Mouse (Mus musculus): ENCODE data around the gene Fam135a. TPM values are rescaled to one million over a fixed set of nuclear protein-coding genes. Genes with fewer than 3 reads are reported as not detected.

Gene Fam135a
- 7.3 and 7.6 TPM in 2 replicates for polyA plus RNA-seq (2021; fragmentation: Nextera tagmentation)
- long read RNA-seq, experiment 1, full-length matches to known transcripts = 7 of 57 reads
- long read RNA-seq, experiment 1, partial matches to known transcripts = 27 of 57 reads
- long read RNA-seq, experiment 1, other reads (novel, unspliced or antisense) = 23 of 57 reads
- long read RNA-seq, experiment 2, partial matches to known transcripts = 7 of 8 reads
- long read RNA-seq, experiment 2, other reads (novel, unspliced or antisense) = 1 of 8 reads

GRCm38 (mm10) chr1:24099926-24100869, at the start of gene Fam135a:
TSS of gene Fam135a (minus strand) at chr1:24100341.

GRCm38 (mm10) chr1:24005070-24005804, 94.9 kb downstream of the Fam135a start, which contains the start of gene Sdhaf4:
TSS of gene Sdhaf4 (minus strand) at chr1:24005656.

Other genes with a start within 250 kb of the Fam135a start
- gene Smap1, start 178.0 kb downstream of the Fam135a start, polyA plus RNA-seq (2021; fragmentation: Nextera tagmentation) = 21.5 and 139 TPM in 2 replicates
- gene Sdhaf4, start 94.7 kb downstream of the Fam135a start, polyA plus RNA-seq (2021; fragmentation: Nextera tagmentation) = 164 and 165 TPM in 2 replicates
- 0.15 and 0.18 TPM in 2 replicates for gene Col9a1, start 77.3 kb upstream of the Fam135a start, polyA plus RNA-seq (2021; fragmentation: Nextera tagmentation)